Mouse (Mus musculus) heart, postnatal 25 days (tissue): ENCODE measurements around the gene Lcn2. TPM values are rescaled to one million over a fixed set of nuclear protein-coding genes. Genes with fewer than 3 reads are reported as not detected.
"Not testable (repeated sequence)": the region's sequence is repeated elsewhere in the genome, so short reads cannot be mapped to it uniquely, and the experiment has no call there.

Experiments
- DNase-seq: peaks from one replicate; pipeline ENCODE4 v3.0.0; 2022; ENCODE audit warnings: low spot score
- intact Hi-C: fragments of 180-260 bp; cut with DNase I; formaldehyde crosslinking; loops from one replicate; pipeline ENCODE4 v1.15.1; 2025
- total RNA-seq, 2 experiments: library from RNA; stranded (reverse); gene quantifications; 2 replicates each; pipeline ENCODE4 v1.2.3; 2021

The Lcn2 gene
- total RNA-seq, 2 experiments from 2014 or later, result 3.1 to 3.6 TPM

DNA sequence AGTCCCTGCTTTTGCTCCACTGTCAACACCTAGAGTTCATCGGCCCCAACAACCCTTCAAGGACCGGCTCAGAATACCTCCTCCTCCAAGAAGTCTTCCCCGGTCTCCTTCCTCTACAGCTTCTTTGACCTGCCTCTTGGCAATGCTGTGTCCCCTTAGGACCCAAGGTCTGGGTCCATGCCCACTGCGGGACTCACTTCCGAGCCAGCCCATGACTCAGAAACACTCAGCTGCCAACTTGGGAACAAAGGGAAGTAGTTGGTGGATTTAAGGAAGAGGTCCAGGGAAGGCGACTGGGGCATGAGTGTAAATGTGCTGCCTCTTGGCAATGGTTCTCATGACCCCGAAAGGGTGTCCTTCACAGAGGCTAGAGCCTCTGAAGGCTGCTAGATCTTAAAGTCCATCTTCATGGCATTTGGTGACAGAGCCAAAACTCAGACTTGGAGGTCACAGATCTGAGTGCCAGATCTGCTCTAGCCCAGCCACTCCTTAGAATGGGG is 8.0 kb downstream of the Lcn2 start:
- intact Hi-C loops, result loop anchor here (2.0 kb wide), 1 partner anchor 17 kb away; no protein-coding TSS in a partner anchor
- no peak for DNase-seq

DNA sequence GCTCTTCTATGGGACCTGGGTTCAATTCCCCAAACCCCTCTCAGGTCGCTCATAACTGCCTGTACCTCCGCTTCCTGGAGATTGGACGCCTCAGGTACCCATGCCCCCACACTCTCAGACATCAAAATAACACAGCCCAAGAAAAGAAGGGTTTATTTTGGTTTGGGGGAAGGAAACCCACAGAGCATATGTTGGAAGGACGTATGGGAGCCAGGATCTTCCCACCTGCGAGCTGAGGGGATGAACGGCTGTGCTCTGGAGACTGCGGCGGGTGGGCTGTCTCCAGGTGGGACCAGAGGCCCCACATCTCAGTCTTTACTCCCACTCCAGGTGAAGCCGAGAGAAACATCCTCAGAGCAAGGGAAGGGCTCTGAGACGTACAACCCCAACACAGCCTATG is 11.1 kb downstream of the Lcn2 start:
- intact Hi-C loops, result no loop called here
- DNase-seq, result no peak

DNA sequence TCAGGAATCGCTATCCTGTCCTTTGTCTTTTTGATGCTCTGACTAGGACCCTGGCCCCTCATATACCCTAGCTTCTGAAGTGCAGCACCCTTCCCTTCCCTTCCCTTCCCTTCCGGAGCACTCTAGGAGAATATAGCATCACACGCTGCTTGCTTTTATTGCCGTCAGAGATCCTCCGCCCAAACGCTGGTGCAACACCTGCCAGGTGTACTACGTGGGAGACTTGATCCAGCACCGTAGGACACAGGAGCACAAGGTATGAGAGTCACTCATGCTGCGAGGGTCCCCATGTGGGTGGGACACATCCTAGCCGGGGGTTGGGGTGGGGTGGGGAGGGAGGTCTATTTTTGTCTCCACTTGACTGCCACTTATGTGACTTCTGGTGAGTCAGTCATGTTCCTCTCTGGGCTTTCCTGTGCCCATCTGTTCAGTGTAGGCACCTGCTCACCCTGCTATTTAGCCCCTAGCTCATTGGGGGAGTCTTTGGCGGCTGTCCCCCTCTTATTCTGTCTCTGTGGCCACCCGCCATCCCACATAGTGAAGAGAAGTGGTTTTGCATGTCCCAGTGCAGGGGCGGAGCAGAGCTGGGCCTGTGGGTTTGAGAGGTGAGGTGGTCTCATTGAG is 12.6 kb downstream of the Lcn2 start:
- intact Hi-C loops, result no loop called here
- DNase-seq, result no peak

DNA sequence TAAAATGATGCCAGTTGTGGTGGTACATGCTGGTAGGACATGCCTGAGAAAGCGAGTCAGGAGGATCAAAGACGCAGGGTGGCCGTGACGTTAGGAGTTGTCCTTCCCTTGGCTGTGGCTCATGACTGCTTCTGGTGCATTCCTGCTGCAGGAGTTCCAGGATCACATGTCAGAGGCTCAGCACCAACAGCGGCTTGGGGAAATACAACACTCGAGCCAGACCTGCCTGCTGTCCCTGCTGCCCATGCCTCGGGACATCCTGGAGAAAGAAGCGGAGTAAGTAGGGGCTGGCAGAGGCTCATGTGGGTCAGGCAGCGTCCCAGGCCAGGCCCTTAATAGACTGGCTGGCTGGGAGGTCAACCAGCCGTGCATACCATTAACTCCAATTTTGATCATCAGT is 13.9 kb downstream of the Lcn2 start:
- no peak for DNase-seq
- intact Hi-C loops, result no loop called here

DNA sequence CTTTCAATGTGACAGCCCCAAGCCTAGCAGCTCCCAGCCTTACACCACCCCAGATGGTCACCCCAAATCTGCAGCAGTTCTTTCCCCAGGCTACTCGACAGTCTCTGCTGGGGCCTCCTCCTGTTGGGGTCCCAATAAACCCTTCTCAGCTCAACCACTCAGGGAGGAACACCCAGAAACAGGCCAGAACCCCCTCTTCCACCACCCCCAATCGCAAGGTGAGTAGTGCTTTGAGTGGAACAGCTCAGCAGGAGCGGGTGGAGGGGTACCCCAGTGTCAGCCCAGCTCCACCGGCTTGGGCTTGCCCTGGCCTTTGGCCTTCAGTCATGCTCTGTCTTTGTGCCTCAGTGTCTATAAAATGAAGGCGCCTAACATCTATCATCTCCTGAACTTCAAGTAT is 20.7 kb downstream of the Lcn2 start:
- intact Hi-C loops, result no loop called here
- no peak for DNase-seq

DNA sequence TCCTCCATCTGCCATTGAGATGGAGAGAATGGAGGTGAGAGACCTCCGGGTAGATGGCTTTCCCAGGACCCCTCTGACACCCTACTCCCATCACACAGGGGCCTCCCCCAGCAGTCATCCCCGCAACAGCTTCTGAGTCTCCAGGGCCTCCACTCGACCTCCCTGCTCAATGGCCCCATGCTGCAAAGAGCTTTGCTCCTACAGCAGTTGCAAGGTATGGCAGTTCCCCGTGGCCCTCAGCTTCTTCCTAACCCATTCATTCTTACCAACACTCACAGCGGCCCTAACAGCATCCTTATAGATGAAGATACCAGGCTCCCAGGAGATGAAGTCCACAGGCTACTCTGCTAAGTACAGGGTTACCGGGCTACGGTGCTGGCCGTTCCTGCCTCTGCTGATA is 23.9 kb downstream of the Lcn2 start:
- DNase-seq, result no peak
- intact Hi-C loops, result loop anchor here (5.0 kb wide), 1 partner anchor 33 kb away; the partner anchor contains the start of gene Ptges2

DNA sequence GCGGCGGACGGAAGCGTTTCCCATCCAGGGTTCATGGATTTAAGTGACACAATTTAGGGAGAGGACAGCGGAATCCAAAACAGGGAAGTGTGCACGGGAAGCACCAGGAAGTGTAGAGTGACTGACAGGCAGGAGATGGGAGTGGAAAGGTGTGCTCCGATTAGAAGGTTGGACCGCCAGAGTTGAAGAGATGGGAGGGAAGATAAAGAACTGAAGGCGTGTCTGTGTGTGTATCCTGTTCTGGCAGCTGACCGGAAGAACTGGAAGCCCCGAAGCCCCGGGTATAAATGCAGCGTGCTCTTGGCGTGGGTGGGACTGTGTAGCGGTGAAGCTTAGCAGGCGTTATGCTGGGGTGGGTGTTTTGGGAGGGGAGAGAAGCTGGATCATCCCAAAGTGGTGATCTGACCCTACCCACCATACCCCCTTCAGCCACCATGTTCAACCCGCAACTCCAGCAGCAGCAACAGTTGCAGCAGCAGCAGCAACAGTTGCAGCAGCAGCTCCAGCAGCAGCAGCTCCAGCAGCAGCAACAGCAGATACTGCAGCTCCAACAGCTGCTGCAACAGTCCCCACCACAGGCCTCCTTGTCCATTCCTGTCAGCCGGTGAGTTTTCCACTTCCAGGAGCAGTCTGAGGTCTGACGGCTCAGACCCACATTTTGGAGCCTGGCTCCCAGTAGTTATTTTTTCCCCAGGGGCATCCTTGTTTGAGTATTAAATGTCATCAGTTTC is 24.5 kb downstream of the Lcn2 start:
- intact Hi-C loops, result loop anchor here (2.0 to 5.0 kb wide), 2 partner anchors 17 to 34 kb away; partner anchors contain the start of genes 1110008P14Rik and Ptges2
- DNase-seq, result no peak

DNA sequence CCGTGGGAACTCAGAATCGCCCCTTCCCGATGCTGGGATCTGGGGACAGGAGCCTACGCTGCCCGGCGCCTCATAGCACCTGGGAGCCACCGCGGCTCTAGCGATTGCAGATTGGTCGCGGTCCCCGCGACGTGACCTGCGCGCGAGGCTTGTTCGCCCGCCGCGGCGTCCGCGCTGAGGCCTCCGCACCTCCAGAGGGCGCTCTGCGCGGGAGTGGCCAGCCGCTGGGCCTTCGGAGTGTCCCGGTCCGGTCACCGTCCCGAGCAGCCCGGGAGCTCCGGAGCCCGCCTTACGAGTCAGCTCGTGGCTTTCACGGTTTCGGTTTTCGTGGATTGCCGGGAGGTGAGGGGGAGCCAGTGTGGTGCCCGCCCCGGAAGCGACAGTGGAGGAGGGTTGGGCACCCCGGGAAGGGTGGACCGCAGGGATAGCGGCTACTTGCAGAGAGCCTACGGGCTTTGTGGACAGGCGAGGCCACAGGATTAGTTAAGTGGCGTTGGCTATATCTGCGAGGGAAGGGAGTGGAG is 25.2 kb downstream of the Lcn2 start:
- intact Hi-C loops, result loop anchor here (2.0 to 5.0 kb wide), 2 partner anchors 18 to 34 kb away; partner anchors contain the start of genes 1110008P14Rik and Ptges2
- DNase-seq, result peak; percentile 88

DNA sequence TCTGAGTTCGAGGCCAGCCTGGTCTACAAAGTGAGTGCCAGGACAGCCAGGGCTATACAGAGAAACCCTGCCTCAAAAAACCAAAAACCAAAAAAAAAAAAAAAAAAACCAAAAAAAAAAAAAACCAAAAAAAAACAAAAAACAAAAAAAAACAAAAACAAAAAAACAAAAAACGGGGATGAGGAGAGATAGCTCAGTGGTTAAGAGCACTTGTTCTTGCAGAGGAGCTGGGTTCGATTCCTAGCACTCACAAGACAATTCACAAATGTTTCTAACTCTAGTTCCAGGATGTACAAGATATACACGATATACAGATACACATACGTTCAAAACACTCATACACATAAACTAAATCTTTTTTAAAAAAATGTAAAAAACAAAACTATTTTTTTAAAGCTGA is 25.8 kb downstream of the Lcn2 start:
- intact Hi-C loops, result loop anchor here (2.0 to 5.0 kb wide), 2 partner anchors 19 to 35 kb away; partner anchors contain the start of genes 1110008P14Rik and Ptges2
- not testable (repeated sequence) for DNase-seq

DNA sequence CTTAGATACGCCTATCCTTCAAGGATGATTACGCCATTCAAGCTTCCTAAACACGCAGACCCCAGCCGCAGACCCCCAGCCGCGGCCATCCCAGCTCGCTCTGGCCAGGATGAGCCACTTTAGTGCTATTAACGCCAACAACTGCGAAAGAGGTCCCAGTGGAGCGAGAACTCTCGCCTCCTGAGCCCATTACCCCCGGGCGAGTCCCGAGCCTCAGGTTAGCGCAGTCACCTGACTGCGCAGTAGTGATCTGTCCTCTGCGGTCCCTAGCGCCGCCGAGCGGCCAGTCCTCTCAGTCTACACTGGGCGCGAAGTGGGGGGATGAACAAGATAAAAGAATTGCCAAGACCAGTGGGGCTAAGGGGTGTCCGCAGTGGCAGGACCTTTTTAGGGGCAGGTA is 26.6 kb downstream of the Lcn2 start:
- DNase-seq, result peak; percentile 49
- intact Hi-C loops, result loop anchor here (5.0 kb wide), 1 partner anchor 36 kb away; the partner anchor contains the start of gene Ptges2

DNA sequence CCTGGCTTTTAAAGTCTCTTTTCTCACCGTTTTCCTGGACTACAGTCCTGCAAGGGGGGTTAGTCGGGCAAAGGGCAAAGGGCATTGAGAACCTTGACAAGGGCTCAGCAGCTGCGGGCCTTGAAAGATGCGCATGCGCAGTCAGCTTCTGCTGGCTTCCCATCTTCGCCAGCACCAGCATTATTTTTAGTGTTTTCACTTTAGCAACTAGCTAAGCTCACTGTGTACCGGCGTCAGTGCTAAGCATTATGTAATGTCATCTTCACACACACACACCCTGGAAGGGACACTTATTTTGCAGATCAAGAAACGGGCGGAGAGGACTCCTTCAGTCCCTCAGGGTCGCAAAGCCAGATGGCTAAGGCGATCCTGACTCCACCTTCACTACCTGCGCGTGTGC is 27.3 kb downstream of the Lcn2 start:
- DNase-seq, result peak; percentile 64
- intact Hi-C loops, result loop anchor here (5.0 kb wide), 1 partner anchor 37 kb away; the partner anchor contains the start of gene Ptges2

DNA sequence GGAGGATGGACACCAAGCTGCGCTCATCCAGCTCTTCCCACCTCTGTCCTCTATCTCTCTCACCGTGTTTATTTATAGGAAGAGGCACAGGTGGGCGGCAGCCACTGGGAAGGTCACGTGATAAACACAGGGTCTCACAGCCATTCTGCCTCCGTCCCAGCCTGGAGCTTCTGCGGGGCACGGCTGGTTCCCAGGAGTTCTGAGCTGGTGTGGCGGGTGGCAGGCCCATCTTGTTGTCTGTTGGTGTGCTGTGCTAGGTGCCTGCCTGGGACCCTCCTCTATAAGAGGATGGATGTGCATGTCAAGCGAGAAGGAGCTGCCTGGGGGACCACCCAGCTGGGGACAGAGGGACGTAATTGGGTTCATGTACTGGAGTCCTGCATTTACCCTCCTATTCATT is 29.7 kb downstream of the Lcn2 start:
- intact Hi-C loops, result no loop called here
- DNase-seq, result no peak

DNA sequence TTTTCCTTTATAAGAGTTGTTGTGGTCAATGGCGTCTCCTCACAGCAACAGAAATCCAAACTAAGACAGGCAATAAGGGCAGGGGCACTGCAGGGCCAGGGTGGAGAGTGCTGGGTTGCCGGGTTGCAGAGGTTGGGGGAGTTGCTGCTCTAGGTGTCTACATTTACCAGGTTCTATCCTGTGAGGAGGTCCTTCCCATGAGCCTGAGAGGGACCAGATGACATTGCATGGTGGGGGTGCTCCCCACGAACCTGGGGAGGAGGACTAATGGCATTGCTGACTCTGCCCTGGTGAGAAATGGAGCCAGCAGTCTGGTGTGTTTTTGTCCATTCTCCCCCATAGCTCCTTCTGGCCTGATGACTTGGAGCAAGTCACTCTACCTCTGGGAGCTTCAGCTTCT is 30.3 kb downstream of the Lcn2 start:
- intact Hi-C loops, result no loop called here

DNA sequence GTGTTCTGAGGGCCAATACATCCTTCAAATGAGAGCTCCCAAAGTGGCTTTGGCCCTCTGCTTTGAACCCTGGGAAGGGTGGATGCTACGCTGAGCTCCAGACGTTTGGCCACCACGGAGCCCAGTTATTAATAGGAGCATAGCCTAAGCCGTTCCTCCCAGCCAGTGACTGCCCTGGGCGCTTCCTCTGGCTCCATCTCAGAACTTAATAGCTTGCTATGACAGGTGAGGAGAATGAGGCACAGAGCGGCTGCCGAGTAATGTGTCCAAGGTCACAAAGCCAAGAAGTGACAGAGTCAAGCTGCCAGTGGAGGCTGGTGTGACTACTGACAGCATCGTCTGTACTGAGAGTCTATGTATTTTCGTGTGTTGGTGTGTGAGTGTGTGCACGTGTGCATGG is 31.8 kb downstream of the Lcn2 start:
- DNase-seq, result no peak
- intact Hi-C loops, result no loop called here

More for the DNA sequence above, 30.3 kb downstream of the Lcn2 start:
- DNase-seq, result no peak

DNA sequence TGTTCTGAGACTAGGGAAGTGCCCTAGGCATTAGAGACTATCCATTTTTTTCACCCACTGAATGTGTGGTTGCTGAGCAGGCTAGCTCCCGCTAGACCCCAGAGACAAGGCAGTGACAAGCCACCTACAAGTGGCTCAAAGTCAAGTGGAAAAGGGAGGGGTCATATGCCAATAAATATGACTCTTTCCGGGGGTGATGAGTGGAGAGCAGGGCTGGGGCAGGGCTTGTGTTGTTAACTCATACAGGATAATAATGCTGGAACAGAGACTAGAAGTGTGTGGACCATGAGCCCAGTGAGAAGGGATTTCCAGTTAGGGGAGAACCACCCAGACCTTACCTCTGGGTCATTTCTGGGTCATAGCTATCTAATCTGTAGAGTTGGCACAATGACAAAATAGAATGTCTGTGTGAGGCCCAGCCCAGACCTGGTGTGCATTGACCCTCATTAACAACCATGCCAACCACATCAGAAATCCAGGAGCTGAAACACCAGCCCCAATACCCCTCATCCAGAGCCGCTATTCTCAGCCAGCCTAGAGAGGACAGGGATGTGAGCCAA is 33.6 kb downstream of the Lcn2 start:
- intact Hi-C loops, result no loop called here
- no peak for DNase-seq

DNA sequence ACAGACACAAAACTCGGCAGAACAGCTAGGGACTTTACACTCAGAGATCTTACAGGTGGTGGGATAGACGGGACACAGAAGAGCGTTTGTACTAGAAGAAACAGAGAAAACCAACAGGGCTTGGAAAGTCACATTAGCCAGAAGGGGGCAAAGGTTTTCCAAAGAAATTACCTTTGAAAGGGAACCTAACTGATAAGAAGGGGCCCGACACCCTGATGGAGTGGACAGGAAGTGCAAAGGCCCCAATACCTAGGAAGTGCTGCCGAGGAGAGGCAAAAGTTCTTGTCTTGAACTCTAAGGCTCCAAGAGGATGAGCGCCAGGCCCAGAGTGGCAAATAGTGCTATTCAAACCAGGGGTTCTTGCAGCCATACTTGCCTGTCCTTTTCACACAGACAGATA is 34.2 kb downstream of the Lcn2 start:
- intact Hi-C loops, result loop anchor here (2.0 kb wide), 1 partner anchor 133 kb away; no protein-coding TSS in a partner anchor

DNA sequence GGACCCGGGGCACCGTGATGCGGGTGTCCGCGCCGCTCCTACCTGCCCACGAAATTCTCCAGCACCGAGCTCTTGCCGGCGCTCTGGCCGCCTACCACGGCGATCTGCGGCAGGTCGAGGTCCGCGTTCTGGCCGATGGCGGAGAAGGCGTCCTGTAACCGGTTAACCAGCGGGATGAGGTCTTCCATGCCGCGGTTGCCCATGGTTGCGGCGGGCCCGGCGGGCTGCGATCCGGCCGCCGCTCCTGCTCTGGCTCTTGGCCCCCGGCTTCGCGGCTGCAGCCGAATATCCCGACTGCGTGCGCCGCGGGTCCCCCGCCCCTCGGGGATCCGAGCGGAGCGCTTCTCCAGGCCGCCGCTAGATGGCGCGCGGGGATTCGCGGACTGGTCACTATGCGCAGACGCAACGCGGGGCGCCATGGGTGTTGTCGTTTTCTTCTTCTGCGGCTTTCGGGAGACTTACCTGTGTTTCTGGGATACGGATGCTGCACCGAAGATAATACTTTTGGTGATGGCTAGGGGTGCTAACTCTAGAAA is 35.0 kb downstream of the Lcn2 start, which contains the start of gene Dnm1:
Dnm1 (minus strand) TSS at position 332 of the 536 bp plus-strand sequence.
- intact Hi-C loops, result loop anchor here (2.0 kb wide), 1 partner anchor 134 kb away; no protein-coding TSS in a partner anchor
- DNase-seq, result peak; percentile 79

More for the DNA sequence above, 34.2 kb downstream of the Lcn2 start:
- no peak for DNase-seq

DNA sequence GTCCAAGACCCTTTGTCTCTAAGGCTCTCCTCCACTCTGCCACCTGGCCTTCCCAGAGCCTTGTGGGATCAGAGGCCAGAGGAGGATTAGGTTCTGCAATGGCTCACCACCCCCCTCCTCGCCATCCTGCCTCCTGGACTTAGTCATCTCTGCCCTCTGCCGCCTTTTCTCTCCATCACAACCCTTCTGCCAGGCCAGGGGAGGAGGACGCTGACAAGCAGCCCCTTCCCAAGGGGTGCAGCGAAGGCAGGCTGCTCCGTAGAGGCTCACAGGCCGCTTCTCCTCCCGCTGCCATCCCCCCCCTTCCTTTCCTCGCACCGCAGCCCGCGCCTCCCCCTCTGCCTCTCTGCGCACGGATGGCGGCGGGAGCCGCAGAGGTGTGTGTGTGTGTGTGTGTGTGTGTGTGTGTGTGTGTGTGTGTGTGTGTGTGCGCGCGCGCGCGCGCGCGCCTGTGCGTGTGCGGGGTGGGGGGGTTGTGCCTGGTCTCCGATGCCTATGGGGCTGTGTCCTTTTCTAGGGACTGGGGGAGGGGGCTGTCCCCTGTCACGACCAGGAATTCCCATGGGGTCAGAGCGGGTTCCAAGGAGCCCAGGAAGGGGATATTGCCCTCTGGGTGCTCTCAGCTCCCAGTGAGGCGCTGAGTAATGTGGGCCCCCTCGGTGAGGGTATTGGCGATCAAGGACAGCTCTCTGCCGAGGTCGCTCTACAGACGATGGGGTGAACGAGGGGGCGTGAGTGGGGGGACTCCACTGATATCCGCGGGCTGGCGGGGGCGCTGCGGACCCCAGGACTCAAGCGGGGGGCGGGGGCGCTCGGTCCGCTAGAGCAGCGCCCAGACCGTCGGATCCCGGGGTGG is 35.7 kb downstream of the Lcn2 start, which contains the start of gene Ciz1:
Ciz1 (plus strand) TSS at position 177 of the 856 bp plus-strand sequence.
- intact Hi-C loops, result loop anchor here (2.0 kb wide), 1 partner anchor 134 kb away; no protein-coding TSS in a partner anchor
- DNase-seq, result no peak

DNA sequence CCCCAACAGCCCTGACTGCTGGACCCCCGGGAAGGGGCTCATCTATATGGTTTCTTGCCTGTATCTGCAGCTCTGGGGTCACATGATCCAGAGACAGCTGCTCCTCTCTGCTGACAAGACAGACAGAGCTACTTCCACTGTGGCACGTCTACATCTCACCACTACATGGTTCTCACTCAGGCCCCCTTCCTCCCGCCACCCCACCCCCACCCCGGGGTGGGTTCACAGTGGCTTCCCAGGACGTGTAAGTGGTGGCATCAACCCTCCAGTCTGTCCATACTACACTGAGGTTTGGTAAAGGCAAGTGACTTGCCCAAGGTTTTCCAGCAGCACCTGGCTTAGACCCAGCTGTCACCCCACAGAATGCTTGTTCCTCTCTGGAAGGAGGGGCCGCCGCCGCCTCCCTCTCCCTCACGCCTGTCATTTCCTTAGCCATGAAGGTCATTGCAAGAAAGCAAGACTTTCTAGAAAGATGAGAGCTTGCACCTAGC is 36.5 kb downstream of the Lcn2 start:
- DNase-seq, result no peak
- intact Hi-C loops, result no loop called here
